Mouse (Mus musculus): ENCODE results near the gene Ntmt1. TPM values are rescaled to one million over a fixed set of nuclear protein-coding genes. Genes with fewer than 3 reads are reported as not detected.

Gene Ntmt1
- total and polyA plus RNA-seq, 2 experiments from 2014 or later, result 87.6 to 106 TPM

DNA sequence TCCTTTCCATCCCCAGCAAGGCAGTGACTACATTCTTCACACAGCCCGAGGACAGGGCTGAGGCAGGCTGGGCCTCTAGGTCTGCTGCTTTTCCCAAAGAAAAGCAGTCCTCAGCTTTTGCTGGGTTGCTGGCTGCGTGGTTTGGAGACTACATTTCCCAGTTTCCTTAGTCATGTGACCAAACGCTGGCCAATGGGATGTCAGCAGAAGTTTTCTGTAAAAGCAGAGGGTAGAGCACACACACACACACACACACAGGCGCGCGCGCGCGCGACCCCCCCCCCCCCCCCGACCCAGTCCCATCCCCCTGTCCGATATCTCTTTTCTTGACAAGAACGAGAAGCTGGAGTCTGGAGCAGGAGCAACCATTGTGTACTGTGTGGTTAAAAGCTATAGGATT, 24.3 kb upstream of the Ntmt1 start:
- H3K4me1 ChIP-seq (ENCODE audit: insufficient read depth), result 0 out of 2 replicates have a peak, but pooled peaks cover 4% of the 10 kb centered on the region

DNA sequence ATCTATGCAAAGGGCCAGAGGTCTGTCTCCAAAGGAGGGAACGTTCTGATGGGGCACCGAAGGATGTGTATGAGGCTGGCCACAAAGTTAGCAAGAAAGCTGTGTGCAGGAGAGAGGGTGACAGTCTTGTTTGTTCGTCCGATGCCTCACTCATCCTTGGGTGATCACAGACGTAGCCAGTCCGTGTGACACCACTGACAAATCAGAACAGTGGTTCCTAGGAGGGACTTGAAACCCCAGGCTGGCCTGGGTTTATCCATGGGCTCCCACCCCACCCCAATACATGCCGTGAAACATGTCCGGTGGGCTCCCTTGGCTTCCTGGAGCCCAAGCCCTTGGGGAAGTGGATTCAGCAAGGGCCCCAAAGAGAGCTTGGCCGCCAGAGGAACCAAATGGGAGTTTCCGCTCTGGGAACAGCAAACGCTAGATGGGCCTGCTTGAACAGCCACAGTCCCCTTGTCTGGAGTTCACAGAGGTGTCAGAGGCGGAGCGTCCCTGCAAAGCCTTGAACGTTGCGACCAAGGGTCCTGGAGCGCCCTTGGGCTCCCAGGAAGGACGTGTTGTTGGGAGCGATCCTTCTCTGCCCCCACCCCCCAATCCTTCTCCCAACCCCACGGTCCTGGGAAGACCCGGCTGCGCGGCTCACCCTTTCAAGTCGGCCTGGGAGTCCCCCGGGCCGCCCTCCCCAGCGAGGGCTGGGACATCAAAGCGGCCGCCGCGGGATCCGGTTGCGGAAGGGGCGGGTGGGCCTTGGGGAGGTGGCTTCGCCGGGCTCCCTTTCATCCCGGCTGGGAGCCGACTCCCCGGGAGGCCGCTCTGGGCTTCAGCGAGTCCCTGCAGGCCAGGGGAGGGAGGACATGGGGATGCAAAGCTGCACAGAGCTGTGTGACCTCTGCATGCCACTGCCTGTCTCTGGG, 23.3 kb upstream of the Ntmt1 start:
- no peak overlapping the region for H3K4me3 ChIP-seq (ENCODE audit: low read depth, low read length)
- no peaks in the 10 kb centered on the region for H3K27me3 ChIP-seq (ENCODE audit: insufficient read depth, low read length)
- TF ChIP-seq CTCF (IDR thresholded peaks at IDR 0.05; ENCODE audit: low read depth), result peak; percentile 16; the same call in 1 of the 2 replicates
- 0 out of 2 replicates have a peak, but pooled peaks cover 4% of the 10 kb centered on the region for H3K4me1 ChIP-seq (ENCODE audit: insufficient read depth)
- H3K4me2 ChIP-seq (ENCODE audit: low read depth), result peak overlapping the region; percentile 39
- H3K36me3 ChIP-seq (ENCODE audit: insufficient read depth), result no peaks in the 10 kb centered on the region
- peak overlapping the region; percentile 21; the same call in 1 of the 2 replicates for H3K27ac ChIP-seq (ENCODE audit: low read depth, low read length)
- H3K9ac ChIP-seq, result no peak overlapping the region; the same call in 1 of the 2 replicates
- DNase-seq, result no peak
- peak; percentile 40 for ATAC-seq
- no peaks in the 10 kb centered on the region for H3K9me3 ChIP-seq (ENCODE audit: low read length)
- 22% methylated on average over 29 of the region's 40 CpGs for WGBS

More for the DNA sequence above, 24.3 kb upstream of the Ntmt1 start:
- peak overlapping the region; percentile 42 for H3K4me2 ChIP-seq (ENCODE audit: low read depth)
- H3K4me3 ChIP-seq (ENCODE audit: low read depth, low read length), result no peak overlapping the region
- DNase-seq, result peak; percentile 84
- 0% methylated on average over 13 of the region's 13 CpGs for WGBS
- TF ChIP-seq CTCF (IDR thresholded peaks at IDR 0.05; ENCODE audit: low read depth), result no peak
- peak overlapping the region; percentile 36; the same call in 1 of the 2 replicates for H3K27ac ChIP-seq (ENCODE audit: low read depth, low read length)
- H3K27me3 ChIP-seq (ENCODE audit: insufficient read depth, low read length), result no peaks in the 10 kb centered on the region
- no peak overlapping the region for H3K9ac ChIP-seq
- ATAC-seq, result peak; percentile 86
- no peaks in the 10 kb centered on the region for H3K36me3 ChIP-seq (ENCODE audit: insufficient read depth)
- no peaks in the 10 kb centered on the region for H3K9me3 ChIP-seq (ENCODE audit: low read length)

DNA sequence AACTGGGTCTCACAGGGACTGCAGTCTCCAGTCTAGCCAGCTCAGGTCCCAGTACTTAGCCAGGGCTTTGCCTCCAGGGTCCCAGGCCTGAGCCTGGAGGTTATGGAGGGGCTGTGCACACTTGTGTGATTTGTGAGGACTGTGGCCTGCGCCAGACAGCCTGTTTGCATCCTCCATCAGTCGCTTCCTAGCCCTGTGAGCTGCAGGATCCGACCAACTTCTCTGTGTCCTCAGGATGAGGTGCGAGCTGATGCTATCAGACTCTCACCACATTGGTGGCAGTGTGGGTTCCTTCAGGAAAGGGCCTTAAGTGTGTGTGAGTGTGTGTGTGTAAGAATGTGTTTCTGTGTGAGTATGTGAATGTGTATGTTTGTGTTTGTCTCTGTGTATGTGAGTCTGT, 20.2 kb upstream of the Ntmt1 start:
- no peak for TF ChIP-seq CTCF (IDR thresholded peaks at IDR 0.05; ENCODE audit: low read depth)
- Histone ChIP-seq H3K9me3 (ENCODE audit: low read length) (no peaks in the 10 kb centered on the region), H3K4me2 (ENCODE audit: low read depth) (no peak overlapping the region), H3K9ac (no peak overlapping the region), H3K36me3 (ENCODE audit: insufficient read depth) (no peaks in the 10 kb centered on the region), H3K27me3 (ENCODE audit: insufficient read depth, low read length) (no peaks in the 10 kb centered on the region), H3K4me3 (ENCODE audit: low read depth, low read length) (no peak overlapping the region), H3K27ac (ENCODE audit: low read depth, low read length) (no peak overlapping the region), H3K4me1 (ENCODE audit: insufficient read depth) (0 out of 2 replicates have a peak, but pooled peaks cover 4% of the 10 kb centered on the region)
- ATAC-seq (no peak), DNase-seq (no peak)
- WGBS, result 67% methylated on average over 4 of the region's 4 CpGs

DNA sequence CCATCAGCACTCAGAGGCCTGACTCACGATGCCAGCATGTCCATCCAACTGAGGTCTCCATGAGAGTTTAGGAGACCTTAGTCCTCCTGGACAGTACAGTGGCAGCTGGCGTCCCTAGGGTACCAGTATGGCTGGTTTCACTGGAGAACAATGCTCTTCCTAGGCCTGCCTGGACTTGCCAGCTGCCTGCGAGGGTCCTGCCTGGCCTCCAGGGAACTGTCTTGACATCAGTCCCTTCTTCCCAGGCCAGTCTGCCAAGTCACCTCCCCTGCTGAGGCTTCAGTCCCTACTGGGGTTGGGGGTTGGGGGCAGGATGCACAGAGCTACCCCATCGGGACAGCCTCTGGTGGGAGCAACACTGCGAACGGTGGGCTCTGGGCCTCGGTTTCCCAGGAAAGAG, 15.6 kb upstream of the Ntmt1 start:
- Histone ChIP-seq H3K27me3 (ENCODE audit: insufficient read depth, low read length) (no peaks in the 10 kb centered on the region), H3K9me3 (ENCODE audit: low read length) (no peaks in the 10 kb centered on the region), H3K9ac (no peak overlapping the region), H3K36me3 (ENCODE audit: insufficient read depth) (no peaks in the 10 kb centered on the region), H3K4me2 (ENCODE audit: low read depth) (no peak overlapping the region), H3K4me3 (ENCODE audit: low read depth, low read length) (no peak overlapping the region), H3K27ac (ENCODE audit: low read depth, low read length) (no peak overlapping the region), H3K4me1 (ENCODE audit: insufficient read depth) (peaks cover 13% of the 10 kb centered on the region)
- ATAC-seq (no peak), DNase-seq (no peak)
- TF ChIP-seq CTCF (IDR thresholded peaks at IDR 0.05; ENCODE audit: low read depth), result no peak
- 86% methylated on average over 7 of the region's 7 CpGs for WGBS

DNA sequence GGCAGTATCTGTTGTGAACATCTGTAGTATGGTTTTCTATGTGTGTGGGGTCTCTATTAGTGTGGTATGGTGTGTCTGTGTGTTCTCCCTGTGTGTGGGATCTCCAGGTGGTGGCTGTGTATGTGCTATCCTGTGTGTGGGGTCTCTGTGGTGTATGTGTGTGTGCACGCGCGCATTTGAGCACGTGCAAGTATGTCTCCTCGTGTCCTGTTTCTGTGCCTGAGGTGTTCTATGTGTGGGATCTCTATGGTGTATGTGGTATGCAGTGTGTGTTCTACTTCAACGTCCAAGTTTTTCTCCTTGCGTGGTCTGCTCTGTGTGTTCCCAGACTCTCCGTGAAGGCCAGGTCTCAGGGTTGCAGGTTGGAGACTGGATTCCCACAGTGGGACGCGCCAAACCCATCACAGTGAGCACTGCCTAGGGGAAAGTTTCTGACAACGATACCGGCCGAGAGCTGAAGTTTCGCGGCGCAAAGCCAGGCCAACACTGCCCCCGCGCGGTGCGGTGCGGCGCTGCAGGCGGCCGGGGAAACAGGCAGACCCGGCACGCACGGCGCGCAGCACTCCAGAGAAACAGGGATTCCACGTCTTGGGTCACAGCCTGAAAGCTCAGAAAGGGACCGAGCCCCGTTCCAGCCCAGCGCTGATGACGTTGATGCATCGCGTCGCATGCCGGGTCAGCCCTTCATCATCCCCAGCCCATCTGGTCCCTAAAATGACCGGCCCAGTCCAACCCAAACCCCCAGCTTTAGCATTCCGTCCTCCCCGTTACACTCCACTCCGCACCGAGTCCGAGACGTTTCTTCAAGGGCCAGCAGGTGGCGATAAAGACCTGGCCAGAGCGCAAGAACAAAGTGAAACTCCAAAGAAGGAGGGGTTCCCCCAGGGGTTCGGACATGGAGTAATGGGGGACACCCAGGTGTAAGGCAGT, 13.2 kb upstream of the Ntmt1 start:
- Histone ChIP-seq H3K9me3 (ENCODE audit: low read length) (no peaks in the 10 kb centered on the region), H3K27ac (ENCODE audit: low read depth, low read length) (peak overlapping the region; percentile 73), H3K4me1 (ENCODE audit: insufficient read depth) (peaks cover 17% of the 10 kb centered on the region), H3K4me2 (ENCODE audit: low read depth) (peak overlapping the region; percentile 54), H3K27me3 (ENCODE audit: insufficient read depth, low read length) (no peaks in the 10 kb centered on the region), H3K9ac (peak overlapping the region; percentile 49), H3K36me3 (ENCODE audit: insufficient read depth) (no peaks in the 10 kb centered on the region), H3K4me3 (ENCODE audit: low read depth, low read length) (peak overlapping the region; percentile 34)
- DNase-seq, result peak; percentile 96
- peak; percentile 83 for ATAC-seq
- TF ChIP-seq CTCF (IDR thresholded peaks at IDR 0.05; ENCODE audit: low read depth), result peak; percentile 92
- WGBS, result 6% methylated on average over 48 of the region's 48 CpGs

DNA sequence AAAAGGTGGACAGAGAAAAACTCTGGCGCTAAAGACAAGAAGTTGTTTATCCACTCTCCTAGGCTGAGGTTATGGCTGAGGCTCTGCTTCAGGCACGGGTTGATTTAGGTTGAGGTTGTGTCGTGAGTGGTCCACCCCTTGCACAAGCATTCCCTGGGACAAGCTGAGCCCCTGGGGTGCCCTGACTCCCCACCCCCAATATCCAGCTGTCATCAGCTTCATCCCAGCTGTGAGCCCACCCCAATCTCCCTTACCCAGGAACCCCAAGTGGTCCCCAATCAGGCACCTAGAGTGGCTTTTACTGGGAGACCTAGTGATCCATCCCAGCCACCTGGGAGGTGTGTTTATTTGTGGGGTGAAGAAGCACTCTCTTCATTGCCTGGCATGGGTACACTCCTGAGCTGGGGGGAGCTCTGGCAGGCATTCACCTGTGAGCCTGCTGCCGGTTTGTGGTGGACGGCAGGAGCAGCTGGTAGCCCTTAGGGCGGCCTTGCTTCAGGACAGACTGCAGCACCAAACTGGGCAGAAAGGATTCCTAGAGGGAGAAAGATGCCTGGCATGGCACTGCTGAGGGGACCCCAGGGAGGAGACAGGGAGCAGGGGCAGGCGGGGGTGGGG, 12.2 kb upstream of the Ntmt1 start:
- TF ChIP-seq CTCF (IDR thresholded peaks at IDR 0.05; ENCODE audit: low read depth), result no peak
- no peaks in the 10 kb centered on the region for H3K36me3 ChIP-seq (ENCODE audit: insufficient read depth)
- no peak overlapping the region for H3K9ac ChIP-seq
- H3K9me3 ChIP-seq (ENCODE audit: low read length), result no peaks in the 10 kb centered on the region
- H3K27me3 ChIP-seq (ENCODE audit: insufficient read depth, low read length), result no peaks in the 10 kb centered on the region
- H3K27ac ChIP-seq (ENCODE audit: low read depth, low read length), result no peak overlapping the region
- peaks cover 17% of the 10 kb centered on the region for H3K4me1 ChIP-seq (ENCODE audit: insufficient read depth)
- no peak overlapping the region for H3K4me2 ChIP-seq (ENCODE audit: low read depth)
- ATAC-seq (no peak), DNase-seq (no peak)
- H3K4me3 ChIP-seq (ENCODE audit: low read depth, low read length), result no peak overlapping the region
- WGBS, result 66% methylated on average over 7 of the region's 7 CpGs
